Mouse (Mus musculus) retina, postnatal 1 day (tissue): ENCODE data around the gene Pakap.
A peak's percentile ranks its signal among the peaks of the same experiment; 100 is the strongest.

Experiments
- DNase-seq: peaks from one replicate; pipeline ENCODE4 v3.0.0-alpha.2; 2012

Gene Pakap

DNA sequence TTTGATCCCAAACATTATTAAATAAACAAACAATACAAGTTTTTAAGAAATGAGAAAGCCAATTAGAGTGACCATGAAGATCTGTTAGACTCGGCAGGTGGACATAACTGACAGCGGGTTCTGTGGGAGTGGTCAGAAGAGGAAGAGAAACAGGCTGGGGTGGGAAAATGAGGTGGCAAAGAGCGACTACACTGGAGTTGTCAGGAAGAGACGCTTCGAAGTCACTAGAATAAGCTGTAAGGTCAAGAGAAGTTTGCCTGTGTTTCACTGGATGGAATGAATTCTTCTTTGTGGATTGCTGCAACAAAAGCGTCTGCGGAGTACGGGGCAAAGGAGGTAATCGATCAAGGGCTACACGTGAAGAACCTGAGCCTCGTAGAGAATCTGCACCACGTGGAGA lies 109.9 kb downstream of the Pakap start:
- DNase-seq, result no peak

DNA sequence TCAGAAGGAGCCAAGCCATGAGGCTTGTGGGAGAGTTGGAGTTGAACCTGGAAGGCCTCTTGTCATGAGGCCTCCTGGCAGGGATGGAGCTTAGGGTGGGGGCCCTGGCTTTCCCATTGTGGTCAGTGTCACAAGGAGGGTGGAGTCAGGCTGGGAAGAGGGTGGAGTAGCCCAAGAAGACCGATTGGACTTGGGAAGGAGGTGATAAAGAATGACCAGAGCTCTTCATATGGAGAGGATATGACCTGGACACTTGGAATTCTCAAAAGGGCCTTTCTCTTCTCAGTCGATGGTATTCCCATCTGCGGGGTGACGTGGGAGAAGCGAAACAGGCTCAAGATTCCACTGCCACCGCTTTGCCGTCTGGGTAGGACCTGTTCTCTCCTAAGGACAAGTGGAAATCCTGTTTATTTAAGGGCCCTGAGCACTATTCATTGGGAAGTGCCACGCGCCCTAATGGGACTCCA lies 111.0 kb downstream of the Pakap start:
- no peak for DNase-seq

DNA sequence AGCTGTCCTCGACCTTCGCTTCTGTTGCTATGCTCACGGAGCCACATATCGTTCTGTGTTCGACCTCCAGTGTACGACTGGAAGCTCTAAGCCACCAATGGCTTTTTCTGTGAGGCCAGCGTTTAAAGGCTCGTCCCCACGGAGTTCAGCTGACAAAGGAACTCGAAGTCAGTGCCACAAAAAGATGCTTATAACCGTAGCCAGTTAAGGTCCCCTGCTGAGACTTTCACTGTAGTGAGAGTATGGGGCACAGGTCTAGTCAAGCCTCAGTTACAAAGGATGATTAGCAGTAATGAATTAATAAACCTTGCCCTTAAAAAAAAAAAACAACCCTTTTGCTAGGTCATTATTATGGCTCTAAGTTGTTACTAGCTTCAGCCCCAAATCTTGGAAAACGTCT lies 112.2 kb downstream of the Pakap start:
- DNase-seq, result no peak

DNA sequence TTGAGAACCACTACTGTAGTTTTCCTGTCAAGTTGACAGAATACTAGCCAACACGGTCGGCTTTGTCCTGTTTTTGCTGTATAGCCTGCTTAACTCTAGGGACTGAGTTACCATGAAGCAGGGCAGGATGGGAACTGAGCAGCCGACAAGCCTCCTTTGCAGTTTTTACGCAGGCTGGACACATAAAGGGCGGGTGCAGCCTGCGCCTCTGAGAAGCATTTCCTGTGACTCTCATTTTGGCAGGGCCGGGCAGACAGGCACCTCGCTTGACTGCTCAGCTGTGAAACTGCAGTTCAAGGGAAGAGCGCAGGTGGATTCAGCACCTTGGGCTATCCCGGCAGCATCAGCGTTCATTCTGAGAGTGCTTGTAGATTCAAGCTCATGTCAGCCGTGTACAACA lies 113.5 kb downstream of the Pakap start:
- peak; percentile 73 for DNase-seq

DNA sequence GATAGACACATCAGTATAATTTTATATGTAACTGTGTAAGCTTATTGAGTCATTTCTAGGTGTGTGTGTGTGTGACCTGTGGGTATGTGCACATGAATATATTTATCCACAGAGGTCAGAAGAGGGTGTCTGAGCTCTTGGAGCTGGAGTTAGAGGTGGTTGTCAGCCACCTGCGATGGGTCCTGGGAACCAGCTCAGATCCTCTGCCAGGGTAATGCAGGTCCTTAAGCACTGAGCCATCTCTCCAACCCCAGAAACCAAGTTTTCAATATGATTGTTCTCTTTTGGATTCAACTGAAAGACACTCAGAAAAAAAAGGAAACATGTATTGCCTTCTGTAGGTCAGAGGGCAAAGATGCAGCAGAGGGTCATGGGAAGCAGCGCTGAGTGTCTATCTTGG lies 114.4 kb downstream of the Pakap start:
- DNase-seq, result no peak

DNA sequence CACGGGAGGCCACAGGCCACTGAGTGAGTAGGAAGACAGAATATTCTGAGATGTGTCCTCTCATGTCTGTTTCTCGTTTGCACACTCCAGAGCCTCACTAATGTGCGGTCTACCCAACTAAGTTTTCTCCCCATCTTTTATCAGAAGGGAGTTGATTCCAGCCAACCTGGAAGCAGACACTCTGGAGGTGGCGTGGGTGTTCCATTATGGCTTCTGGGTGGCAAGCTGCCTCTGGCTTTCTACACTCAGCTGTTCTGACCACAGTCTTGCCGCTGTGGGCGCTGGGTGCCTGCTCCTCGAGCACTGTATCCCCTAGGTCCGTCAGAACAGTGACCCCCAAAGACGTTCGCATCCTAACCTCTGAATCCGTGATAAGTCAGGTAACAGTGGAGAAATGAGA lies 115.0 kb downstream of the Pakap start:
- no peak for DNase-seq

DNA sequence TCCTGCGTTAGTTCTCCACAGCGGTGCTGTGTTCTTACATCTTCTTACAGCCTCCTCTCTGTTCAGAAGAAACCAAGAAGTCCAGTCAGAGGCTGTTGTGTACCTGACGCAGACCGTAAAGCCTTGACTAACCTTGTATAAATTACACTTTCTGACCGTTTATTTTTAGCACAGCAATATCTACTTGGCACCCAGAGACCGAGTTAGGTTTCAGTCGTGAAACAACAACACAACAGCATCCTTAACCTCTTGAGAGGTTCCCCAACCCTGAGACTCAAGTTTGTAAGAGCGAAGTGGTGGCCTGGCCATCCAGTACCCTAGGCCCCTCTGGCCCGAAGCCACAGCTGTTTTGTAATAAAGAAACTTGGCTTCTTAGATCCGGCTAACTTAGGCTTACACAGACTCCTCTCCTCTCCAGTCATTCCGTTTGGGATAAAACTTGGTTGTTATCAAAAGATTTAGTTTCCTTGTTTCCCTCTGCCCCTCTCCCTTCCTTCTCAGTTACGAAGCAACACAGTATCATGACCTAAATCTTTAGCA lies 116.8 kb downstream of the Pakap start:
- DNase-seq, result no peak

DNA sequence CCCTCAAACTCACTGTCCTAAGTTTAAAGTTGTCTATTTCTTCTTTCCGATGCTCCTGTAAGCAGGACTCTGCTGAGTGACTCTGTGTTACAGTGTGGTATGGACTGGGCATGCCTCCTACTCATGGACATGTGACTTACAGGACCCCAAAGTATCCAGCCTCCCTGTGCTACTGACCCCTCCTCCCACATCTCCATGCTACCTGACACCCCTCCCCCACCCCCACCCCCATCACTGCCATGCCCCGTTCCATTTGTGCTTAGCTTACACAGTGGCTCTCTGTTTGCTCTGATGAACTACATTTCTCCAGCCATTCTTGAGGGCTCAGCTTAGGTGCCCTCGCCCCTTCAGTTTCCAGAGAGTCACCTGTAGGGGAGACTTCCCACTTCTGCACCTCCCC lies 118.8 kb downstream of the Pakap start:
- DNase-seq, result no peak

DNA sequence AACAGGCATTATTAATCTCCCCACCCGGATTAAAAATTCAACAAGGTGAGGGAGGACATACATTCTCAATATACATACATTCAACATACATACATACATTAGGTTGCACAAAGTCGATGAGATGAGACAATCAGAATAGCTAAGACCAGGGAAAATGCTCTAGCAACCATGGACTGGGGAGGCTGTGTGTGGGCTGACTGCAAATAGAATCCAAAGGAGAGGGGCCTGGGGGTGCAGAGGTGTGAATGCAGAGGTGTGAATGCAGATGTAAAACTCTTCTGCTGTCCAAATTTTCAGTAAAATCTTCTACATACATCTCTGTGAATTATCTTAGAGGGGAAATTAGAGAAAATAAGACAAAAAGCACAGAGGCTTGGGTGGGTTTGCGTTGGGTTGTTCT lies 119.6 kb downstream of the Pakap start:
- no peak for DNase-seq

DNA sequence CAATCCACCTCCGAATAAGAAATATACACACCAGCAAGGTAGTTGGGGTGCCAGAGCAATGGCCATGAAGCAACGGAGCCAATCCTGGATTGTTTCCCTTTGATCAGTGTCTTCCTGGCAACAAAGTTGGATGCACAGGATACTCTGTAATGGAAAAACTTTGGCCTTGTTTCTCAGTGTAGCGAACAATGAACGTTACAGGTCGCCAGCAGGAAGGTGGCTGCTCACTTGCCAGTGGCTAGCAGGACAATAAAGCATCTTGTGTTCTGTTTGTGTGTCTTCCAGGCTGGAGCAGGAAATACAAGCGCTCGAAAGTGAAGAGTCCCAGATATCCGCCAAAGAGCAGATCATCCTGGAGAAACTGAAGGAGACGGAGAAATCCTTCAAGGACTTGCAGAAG lies 120.2 kb downstream of the Pakap start:
- DNase-seq, result no peak

DNA sequence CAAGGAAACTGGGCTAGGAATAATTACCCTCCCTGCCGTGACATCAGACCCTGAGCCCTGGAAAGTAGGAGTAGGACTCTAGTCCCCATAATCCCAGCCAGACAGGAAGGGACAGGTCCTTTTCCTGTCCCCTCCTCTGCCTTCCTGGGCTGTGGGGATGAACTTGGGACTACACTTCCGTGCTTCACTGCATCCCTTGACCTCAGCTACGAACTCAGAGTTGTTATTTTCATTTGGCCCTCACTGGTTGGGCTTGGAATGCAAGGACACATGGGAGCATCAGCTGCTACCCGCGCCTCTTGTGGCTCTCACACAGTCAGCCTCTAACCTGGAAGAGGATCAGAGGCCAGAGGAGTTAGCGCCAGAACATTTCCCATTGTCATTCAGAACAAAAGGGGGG lies 122.0 kb downstream of the Pakap start:
- DNase-seq, result no peak

DNA sequence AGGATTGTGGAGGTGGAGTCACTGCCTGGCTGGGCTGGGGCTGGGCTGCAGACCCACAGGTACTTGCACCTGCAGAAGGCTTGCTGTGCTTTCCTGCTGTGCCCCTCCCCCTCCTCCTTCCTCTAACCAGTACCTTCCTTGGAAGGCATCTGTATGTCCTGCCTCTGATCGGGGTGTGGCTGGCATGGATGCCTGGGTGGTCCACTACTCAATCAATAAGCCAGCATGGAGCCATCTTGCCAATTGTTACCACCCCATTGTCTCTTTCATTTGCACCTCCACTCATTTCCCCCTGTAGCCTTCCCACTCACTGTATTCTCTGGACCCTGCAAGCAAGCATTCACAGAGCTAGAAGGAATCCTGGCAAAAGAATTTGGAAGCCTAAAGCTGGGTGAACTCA lies 122.8 kb downstream of the Pakap start:
- no peak for DNase-seq

DNA sequence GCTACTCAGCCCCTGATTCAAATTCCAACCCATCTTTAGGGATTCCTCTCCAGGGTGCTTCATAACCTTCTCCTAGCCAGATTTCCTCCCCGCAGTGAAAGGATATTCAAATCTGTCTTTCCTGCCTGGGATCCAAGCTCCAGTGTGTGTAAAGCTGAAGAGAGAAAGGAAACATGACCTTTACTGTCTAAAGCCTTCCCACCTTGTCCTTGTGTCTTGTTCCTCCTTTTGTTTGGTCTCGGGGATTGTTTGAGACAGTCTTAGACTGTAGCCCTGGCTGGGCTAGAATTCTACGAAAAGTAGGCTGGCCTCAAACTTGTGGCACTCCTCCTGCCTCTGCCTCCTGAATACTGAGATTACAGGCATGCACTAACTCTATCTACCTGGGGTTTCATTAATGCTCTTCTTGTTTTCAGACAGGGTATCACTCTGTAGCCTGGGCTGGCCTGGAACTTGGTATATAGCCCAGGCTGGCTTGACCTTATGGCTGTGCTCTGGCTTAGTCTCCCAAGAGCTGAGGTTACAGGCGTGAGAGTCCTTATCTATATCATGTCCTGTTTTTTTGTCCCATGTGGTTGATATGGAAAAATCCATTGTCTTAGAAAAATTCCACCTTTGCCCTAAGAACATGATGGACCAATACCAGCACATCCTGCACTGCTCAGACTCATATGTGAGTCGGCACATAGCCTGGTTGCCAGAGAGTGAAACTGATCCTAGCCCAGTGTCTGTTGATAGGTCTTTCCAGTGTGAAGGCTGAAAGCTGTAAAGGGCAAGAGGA lies 126.6 kb downstream of the Pakap start:
- DNase-seq, result no peak

DNA sequence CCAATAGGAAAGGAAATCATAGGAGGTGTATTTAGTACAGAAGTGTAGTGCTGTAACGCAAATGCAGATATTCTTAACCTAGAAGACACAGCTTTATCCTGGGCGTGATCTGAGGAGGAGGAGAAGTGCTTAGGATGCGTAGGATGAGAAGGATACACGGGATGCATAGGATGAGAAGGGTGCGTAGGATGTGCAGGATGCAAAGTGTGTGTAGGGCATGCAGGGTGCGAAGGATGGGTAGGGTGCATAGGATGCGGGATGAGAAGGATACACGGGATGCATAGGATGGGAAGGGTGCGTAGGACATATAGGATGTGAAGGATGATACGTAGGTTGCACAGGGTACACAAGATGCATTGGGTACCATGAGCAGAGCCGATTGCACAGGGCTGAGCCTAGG lies 129.0 kb downstream of the Pakap start:
- no peak for DNase-seq

DNA sequence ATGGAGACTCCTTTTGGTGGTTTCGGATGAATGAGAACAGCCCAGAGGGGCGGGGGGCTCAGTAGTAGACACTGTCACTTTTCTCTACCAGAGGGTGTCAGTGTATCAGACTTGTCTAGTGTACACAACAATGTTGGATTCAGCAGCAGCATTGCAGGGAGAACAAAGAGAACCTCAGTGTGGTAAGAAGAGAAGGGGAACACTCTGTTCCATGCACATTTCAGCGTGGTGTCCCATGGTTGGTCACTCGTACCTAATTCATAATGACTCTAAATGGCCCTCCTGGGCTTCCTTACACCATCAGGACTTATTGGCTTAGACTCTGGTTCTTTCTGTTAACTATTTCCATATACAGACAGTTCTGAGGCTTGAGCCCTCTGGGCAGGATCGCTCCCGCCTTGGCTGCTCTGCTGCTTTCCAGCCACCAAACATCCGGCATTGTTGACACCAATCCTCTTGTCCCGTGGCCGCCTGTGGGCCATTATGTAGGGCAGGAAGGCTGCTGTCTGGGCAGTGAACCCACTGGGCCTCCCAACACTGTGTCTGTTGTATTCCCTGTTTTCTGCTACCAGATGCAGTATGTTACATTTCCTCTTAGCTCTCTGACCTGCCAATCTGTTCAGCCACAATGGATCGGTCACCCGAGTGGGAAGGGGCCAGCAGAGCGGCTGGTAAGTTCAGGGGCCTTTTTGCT lies 130.1 kb downstream of the Pakap start:
- peak; percentile 32 for DNase-seq

DNA sequence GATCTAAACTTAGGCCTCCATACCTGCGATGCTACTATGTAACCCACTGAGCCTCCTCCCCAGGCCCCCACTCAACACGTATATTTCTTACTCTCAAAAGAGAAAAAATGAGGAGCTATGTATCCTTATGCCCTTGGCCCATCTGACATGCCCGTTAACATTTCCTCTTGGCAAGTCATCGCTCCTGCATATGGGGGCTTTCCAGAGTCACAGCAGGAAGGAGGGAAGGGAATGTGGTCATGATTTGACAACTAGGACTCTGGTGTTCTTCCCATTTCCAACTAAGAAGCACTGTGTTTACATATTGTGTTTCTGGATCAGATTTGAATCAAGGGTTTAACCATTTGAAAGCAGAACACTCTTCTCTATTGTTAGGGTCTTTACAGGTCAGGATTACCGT lies 133.6 kb downstream of the Pakap start:
- no peak for DNase-seq

DNA sequence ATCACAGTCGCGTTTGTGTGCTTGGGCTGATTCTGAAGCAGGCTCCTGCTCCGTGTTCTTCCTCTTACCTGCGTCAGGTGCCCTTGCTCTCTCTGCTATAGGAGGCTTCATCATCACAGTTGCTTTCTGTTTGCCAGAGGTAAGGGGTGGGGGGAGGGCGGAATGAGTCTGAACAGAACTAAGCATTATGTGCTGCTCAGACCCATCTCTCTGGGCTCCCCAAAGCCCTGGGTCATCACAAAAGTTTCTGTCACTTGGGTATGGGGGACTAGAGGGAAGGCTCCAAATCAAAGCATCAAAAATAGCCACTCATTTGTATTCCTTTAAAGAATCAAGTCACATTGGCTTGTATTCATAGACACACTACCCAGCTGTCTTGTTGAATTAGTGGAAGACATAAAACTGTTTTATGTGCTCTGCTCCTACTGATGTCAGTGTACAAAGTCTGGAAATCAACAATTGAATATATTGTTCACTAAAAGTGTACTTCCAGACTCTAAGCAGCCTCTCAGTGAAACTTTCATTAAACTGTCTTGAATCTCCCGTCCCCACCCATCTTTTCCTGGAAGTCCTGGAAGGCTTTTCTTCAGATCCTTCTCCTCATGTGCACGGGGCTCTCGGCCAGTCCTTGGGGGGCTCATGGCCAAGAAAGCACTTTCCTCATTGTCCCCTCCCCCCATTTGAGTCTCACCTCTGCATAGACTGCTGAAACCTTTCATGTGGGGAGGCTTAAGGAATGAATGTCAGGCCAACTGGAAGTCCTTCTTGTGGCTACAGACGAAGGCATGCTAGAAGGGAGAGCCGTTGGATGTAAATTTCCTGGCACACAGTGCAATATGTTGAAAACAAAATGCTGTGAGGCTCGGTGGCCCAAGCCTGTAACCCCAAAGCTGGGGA lies 135.8 kb downstream of the Pakap start:
- DNase-seq, result no peak

DNA sequence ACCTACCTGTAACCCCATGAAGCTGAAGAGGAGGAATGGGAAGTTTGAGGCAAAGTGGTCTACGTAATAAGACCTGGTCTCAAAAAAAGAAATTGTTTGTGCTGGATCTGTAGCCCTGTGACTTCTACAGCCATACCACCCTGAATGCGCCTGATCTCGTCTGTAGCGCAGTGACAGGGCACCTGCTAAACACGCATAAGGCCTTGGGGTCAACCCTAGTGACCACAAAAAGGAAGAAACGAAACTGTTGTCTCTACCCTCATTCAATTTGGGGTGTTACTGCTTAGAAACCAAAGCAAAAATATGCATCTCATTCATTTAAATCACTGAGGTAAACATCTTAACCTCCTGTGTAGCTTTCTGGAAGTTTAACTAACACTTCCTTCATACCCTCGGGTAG lies 136.6 kb downstream of the Pakap start:
- DNase-seq, result no peak

DNA sequence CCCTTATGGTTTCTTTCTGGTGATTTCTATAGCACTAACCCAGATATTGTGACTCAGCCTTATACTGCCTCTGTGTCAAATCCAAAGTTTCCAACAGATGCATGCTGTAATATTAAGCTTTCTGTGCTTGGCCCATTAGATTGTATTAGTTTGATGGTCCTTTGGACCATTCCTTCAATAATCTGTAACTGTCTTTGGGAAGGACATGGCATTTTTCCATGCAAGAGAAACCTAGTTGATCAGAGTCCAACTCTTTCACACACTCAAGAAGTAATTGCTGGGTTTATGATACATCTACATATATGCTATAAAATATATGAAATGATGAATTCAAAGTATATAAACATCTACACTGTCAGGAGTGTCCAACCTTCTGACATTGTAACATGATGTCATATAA lies 147.9 kb downstream of the Pakap start:
- no peak for DNase-seq

DNA sequence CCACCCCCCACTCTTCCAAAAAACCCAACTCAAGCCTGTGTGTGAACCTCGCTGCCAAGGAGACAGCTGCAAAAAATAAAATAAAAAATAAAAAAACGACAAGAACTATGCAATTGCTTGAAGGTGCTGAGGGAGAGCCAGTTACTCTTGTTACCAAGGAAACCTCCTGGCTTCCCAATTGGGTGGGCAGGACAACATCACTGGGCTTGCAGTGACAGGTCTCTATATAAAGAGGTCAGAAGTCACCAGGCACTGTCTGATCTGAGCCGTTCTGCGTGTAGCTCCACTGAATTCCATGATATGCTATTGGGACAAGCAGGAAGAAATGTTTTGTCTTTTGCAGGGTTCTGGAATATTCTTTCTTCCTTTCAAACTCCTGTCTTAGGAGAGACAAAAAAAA lies 148.8 kb downstream of the Pakap start:
- DNase-seq, result no peak

DNA sequence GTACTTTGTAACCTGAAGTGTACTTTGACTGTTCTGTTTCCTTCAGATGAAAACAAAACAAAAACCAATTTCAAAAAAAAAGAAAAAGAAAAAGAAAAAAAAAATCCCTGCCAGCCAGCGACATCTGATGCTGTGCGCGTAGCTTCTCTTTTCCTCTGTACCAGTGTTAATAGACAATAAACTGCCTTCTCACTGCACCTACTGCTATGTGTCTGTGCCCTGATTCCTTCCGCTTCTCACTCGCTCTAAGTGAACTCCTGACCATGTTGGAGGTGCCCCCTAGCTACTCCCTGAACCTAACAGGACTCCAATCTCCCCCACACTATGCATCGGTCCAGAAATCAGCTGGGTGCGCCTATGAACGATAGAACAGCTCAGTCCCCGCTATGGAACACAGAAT lies 149.4 kb downstream of the Pakap start, which contains the start of gene Akap2:
Gene Akap2 (plus strand): TSS at position 304 of the 400 bp plus-strand sequence.
- DNase-seq, result no peak

DNA sequence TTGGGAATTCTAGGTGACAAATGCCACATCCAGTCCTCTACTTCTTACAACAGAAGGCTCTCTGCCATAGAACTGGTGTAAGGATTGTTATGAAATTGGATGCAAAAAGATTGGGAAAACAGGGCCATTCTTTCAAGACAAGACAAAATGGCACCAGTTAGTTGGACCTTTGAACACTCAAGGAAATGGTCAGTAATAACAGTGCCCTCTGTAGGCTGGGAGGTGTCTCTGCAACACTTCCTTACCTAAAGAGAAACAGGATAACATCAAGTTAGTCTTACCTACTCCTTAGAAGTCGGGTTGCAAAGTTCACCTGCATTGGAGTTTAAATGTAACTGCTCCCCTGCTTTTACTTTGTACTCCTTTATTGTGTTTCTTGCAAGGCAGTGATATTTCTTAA lies 151.4 kb downstream of the Pakap start:
- DNase-seq, result no peak

DNA sequence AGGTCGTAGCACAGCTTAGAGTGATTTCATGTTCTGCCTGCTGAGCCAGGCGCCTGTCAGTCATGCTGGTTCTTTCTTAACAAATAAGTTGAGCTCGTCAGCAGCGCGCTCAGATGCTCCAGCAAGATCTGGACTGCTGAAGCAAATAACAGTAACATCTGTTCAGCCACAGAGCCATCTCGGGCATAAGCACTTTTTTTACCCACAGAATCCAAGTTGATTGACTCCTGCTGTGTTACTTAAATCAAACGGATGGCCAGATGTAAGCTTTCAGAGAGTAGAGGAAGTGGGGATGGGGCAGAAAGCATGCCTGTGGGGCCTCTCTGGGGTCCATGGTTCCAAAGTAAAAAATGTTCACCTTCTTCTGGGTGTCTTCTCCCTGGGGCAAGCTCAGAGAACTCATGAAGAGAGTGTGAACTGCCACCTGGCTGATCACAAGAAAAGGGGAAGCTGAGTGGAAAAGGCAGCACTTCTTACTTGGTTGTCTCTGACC lies 152.9 kb downstream of the Pakap start:
- DNase-seq, result peak; percentile 7
